Mouse (Mus musculus) natural killer cell, adult 2 months (primary cell): Measurements from ENCODE around the gene Krba1.
A peak's percentile ranks its signal among the peaks of the same experiment; 100 is the strongest.

Source experiments
- DNase-seq, 2 experiments: peaks; one replicate each; pipeline ENCODE4 v3.0.0; 2022; ENCODE audit warnings: low spot score in 2 of 2

Gene Krba1

GRCm38 (mm10) chr6:48426956-48427355, 31.6 kb downstream of the Krba1 start:
- no peak for DNase-seq

- no peak for DNase-seq
These were observed 33.6 kb downstream of the Krba1 start for GRCm38 (mm10) chr6:48428769-48429557.

GRCm38 (mm10) chr6:48430748-48431147, 35.4 kb downstream of the Krba1 start:
- no peak for DNase-seq

DNA sequence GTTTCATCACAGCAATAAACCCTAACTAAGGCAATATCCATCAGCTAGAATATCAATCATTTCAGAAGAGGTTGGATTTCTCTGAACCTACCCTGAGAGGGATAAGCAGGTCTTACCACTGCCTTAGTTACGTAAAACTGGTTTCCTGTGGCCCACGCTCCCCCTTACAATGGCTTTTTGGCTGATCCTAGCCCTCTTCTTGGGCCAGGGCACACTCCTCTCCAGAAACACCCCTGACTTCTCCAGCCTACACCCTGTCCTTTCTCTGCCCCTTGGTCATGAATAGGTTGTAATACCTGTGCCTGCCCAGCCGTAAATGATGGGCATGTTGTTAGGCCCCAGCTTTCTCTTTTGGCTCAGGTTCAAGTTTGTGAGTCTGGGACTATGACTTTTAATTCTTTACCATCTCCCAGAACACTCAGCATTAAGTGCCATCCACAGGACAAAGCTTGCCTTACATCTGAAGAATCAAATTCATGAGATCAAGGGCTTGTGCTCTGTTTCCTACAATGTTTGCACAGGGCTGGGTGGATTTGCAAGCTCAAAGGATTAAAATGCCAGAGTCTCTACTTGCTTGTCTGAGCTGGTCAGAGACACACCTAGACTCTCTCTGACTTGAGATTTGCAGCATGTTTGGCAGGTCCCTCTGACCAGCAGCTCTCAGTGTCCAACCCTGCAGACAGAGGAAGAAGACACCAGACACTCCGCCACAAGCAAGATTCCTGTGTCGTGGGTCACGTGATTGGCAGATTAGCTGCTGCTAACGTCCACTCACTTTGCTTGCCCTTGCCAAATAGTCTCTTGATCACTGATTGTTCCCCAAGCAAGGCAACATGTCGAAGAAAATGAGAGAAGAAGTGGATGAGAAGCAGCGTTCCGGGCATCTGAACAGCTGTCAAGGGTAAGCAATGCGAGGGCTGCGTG, 37.8 kb downstream of the Krba1 start:
- DNase-seq, result no peak

DNA sequence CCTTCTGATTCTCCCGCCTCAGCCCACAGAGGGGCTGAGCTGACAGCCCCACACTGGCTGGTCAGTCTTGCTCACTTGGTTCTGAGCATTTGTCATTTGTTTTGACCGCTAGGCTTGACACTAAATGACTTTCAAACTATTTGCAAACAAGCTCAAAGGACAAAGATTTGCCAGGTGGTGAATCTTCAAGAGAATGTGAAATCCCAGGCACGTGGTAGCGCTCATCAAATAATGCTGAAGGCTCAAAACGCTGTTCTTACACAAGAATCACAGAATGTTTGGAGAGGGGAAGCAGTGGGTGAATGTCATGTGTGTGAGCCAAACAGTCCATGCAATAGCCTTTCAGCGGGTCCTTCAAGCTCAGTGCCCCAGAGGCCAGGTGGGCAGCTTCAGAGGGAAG, 39.3 kb downstream of the Krba1 start:
- no peak for DNase-seq

GRCm38 (mm10) chr6:48435111-48435510, 39.7 kb downstream of the Krba1 start:
- DNase-seq, result no peak

GRCm38 (mm10) chr6:48435706-48436349, 40.4 kb downstream of the Krba1 start:
- no peak for DNase-seq

GRCm38 (mm10) chr6:48437679-48438376, 42.4 kb downstream of the Krba1 start:
- DNase-seq, result no peak

DNA sequence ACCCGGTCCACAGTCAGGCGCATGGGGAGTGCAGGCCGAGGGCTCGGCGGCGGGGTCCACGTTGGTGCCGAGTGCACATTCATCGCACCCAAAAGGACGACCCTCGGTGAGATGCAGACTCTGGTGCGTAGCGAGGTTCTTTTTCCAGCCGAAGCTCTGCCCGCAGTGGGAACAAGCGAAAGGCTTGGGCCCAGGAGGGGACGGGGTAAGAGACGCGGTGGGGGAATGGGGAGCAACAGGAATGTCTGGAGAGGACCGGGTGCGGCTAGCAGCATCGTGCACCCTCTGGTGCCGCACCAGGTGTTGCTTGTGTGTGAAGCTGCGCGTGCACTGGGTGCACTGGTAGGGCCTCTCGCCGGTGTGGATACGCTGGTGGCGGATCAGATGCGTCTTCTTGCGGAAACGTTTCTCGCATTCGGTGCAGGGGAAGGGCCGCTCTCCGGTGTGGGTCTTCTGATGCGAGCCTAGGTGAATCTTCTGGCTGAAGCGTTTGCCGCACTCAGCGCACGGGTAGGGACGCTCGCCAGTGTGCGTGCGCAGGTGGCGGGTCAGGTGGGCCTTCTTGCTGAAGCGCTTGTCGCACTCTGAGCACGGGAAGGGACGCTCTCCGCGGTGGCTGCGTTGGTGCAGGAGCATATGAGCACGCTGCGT, 43.2 kb downstream of the Krba1 start:
- DNase-seq, result no peak

- no peak for DNase-seq
These were observed 44.3 kb downstream of the Krba1 start for GRCm38 (mm10) chr6:48439654-48440053.

GRCm38 (mm10) chr6:48440306-48441014, 45.1 kb downstream of the Krba1 start:
- no peak for DNase-seq

GRCm38 (mm10) chr6:48443592-48444309, 48.4 kb downstream of the Krba1 start:
- DNase-seq, result peak; percentile 73 to 84

DNA sequence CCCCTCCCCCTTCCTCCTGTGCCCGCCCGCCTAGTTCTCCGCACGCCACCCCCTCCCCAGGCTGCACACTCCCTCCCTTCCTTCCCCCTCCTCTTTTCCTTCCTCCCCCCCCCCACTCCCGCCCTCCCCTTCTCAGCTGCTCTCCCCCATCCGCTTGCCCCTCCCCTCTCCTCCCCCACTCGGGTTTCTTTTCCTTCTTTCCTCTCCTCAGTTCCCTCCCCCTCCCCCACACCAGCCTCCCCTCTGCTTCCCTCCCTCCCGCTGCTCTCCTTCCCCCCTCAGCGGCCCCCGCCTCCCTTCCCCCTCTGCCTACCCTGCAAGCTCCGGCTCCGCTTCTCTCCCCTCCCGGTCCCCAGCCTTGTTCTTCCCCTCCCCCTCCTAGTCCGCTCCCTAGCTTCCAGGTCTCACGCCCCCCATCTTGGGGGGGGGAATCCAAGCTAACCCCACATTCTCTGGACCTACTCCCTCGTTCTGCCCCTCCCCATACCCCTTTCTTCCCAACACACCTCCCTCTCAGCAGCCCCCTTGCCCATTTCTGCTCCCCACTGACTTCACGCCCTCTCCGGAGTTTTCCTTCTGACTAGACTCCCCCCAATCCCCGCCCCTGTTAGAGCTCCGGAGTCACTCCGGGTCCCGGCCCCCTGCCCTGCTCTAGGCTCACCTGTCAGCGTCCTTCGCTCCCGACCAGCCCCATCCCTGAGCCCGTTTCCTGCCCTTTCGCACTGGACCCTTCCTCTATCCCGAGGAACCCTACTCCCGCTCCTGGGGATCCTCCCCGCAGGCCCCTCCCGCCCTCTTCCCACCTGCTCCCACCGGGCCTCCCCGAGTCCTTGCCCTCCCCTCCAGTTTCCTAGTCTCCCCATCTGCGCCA, 49.2 kb downstream of the Krba1 start:
- DNase-seq, result no peak

DNA sequence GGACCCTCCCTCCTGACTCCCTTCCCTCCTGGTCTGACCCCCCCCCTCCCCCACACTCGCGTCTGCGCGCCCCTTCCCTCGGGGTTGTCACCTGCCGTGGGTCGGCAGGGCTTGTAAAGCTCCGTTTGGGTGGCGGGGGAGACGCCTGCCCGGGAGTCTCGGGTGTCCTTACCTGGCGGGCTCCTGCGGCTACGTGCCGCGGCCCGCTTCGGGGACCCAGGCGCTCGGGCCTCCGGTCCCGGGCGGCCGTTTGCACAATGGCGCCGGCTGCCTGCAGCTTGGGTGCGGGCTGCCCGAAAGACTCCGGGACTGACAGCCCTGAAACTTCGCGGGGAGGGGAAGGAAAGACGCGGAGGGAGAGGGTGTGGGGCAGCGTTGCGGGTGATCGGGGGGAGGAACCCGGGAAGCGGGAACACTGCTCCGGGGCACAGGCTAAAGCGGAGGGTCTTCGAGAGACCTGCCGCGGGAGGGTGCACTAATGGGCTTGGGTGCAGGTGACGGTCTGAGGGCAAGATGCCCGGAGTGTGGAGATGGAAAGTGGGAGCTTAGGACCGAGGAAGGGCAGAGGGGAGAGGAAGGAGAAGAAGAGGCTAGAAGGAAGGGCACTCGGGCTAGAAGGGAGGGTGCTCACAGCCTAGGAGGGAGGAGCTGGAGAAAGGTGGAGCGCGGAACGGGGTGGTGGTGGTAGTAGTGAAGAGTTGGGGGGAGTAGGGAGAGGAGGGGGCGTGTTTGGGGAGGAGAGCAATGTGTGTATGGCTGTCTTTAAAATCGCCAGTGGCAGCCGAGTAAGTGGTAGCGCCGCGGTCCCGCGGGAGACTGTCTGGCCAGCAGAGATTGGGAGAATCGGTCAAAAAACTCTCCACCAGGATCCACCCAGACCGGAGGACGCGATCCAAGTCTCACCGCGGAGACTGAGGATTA, 50.1 kb downstream of the Krba1 start, which contains the start of gene Zfp467:
TSS of gene Zfp467 (minus strand) at position 645 of the 921 bp plus-strand sequence.
- peak in 1 of 2 experiments; percentile 14 for DNase-seq

- no peak for DNase-seq
These were observed 50.9 kb downstream of the Krba1 start for GRCm38 (mm10) chr6:48446256-48446655.

DNA sequence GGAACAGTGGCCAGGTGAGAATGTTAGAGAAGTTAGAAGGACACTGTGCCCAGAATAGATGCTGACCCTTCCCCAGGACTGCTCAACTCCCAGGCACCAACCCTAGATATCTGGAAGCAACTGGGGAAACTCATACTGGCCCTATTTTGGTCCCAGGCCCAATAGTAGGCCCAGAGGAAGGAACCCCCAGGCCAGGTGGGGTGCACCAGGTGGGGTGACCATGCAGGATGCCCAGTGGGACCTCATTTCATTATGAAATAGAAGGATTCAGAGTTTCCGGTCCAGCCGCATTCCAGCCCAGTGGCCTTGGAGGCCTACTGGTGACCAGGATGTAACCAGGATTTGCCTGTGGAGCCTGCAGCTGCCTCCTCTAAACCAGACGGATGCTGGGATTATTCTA, 51.5 kb downstream of the Krba1 start:
- no peak for DNase-seq

DNA sequence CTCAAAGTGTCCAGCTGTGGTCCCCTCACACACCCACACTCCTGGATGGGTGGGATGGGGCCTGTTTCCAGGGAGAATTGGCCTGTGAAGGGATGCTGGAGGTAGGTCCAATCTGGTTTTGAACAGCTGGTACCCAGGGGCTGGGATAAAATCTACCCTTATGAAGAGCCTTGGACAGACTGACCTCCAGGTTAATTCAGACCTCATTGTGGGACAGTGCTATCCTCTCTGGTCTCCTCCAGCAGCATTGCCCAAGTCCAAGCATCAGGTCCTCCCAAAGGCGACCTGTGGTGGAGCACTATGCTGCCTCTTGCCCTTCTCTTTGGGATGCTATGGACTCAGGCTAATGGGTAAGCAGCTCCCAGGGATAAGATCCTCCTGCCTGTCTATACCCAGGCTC, 52.5 kb downstream of the Krba1 start, which contains the start of gene Sspo:
TSS of gene Sspo (plus strand) at position 301 of the 400 bp plus-strand sequence.
- DNase-seq, result no peak

DNA sequence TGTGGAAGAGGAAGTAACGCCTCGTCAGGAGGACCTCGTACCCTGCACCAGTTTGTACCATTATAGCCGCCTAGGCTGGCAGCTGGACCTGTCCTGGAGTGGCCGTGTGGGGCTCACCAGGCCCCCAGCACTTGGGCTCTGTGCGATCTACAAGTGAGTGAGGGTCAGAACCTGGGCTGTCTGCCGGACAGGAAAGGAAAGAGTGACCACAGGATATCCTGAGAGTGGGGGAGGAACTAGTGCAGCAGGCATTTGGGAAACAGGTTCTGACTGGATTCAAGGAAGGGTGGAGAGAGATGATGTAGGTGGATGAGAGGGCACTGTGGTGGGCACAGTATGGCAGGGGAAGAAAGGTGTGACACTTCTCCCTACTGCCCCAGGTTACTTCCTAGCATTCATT, 53.1 kb downstream of the Krba1 start:
- DNase-seq, result no peak
